In the genomic region with DNA sequence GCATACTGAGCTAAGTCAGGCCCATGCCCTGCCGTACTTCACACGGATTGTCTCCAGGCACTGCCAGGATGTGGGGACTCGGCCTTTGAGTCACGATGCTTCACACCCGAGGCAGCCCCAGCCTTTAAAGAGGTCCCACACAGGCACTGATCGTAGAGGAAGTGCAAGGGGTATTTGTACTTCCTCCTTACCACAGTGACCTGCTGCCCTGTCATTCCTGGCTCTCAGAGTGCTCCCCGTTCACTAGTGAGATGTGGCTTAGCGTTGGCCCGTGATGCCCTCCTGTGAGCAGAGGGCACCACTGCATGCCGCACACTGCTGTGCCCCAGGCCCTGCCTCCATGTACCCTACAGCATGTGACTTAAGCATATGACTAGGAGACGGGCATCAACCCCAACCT, we compare ENCODE assay signal across 12 mouse cellular contexts.
DNase-seq lines count a peak whose midpoint lies in the region; ATAC-seq and TF ChIP-seq lines count a peak whose summit lies in the region.
"Had no signal": no experiment of that assay in that cellular context is flagged by ENCODE, and none has a peak within 500 bp of the region (broad histone marks: within the 10 kb centered on the region; RNA-seq: fewer than 3 reads in every experiment).

No protein-coding gene starts in this region.

- no peaks in the 10 kb centered on the region for H3K36me3 ChIP-seq in liver, adult 2 months (ENCODE audit: control insufficient read depth, insufficient read depth, low read length)
- H3K36me3 ChIP-seq in CH12.LX (replicated peaks in 1 of 2; ENCODE audit: control insufficient read depth in 1 of 2, insufficient read depth in 1 of 2, low read length in 1 of 2), result peaks cover 0 to 41% of the 10 kb centered on the region in 2 experiments
- no peaks in the 10 kb centered on the region; the same call in 1 of the 2 replicates for H3K36me3 ChIP-seq in forebrain, postnatal 0 days (ENCODE audit: insufficient read depth)

- H3K9ac ChIP-seq in liver, adult 2 months (ENCODE audit: low read depth, low read length), result no peak overlapping the region
- H3K9ac ChIP-seq in CH12.LX (ENCODE audit: insufficient read depth, low read depth), result no peak overlapping the region
- H3K9ac ChIP-seq in forebrain, postnatal 0 days, result no peak overlapping the region
- H3K9ac ChIP-seq: limb, embryonic 13.5 days had no signal

- no peak for TF ChIP-seq POLR2A in liver, adult 2 months (IDR thresholded peaks at IDR 0.05; ENCODE audit: extremely low read depth, insufficient read depth, low read length)
- TF ChIP-seq POLR2A in CH12.LX (IDR thresholded peaks at IDR 0.05; ENCODE audit: low read depth, low read length), result no peak

- no peak for DNase-seq in liver, adult 2 months (ENCODE audit: extremely low read depth, low read depth, low spot score)
- DNase-seq in liver (no peak), CH12.LX (ENCODE audit: extremely low read depth) (no peak)
- DNase-seq in B cell, adult 2 months, result peak; percentile 41 to 47
- no peak for DNase-seq in forebrain, postnatal 0 days
- DNase-seq in layer of hippocampus, adult 9-10 months (ENCODE audit: low spot score), result no peak
- DNase-seq: cerebellum, postnatal 36 days; heart, postnatal 10 days had no signal

- 73% methylated on average over 11 of the region's 11 CpGs for WGBS in liver, adult 2 months
- 87% methylated on average over 11 of the region's 11 CpGs for WGBS in forebrain, postnatal 0 days

- H3K79me2 ChIP-seq in liver, adult 2 months (ENCODE audit: control insufficient read depth, insufficient read depth, low read length), result no peaks in the 10 kb centered on the region
- no peaks in the 10 kb centered on the region for H3K79me2 ChIP-seq in CH12.LX (replicated peaks; ENCODE audit: control insufficient read depth, extremely low read depth, insufficient read depth, poor library complexity, severe bottlenecking)

- peak; percentile 50 for TF ChIP-seq RAD21 in CH12.LX (IDR thresholded peaks at IDR 0.05; ENCODE audit: low read depth, low read length)

- H3K4me3 ChIP-seq in liver, adult 2 months (ENCODE audit: insufficient read depth, low read depth, low read length), result no peak overlapping the region
- H3K4me3 ChIP-seq in CH12.LX (replicated peaks in 1 of 3; ENCODE audit: low read depth in 2 of 3, low read length in 2 of 3, poor library complexity in 1 of 3), result no peak overlapping the region
- no peak overlapping the region for H3K4me3 ChIP-seq in forebrain, postnatal 0 days (ENCODE audit: low read depth, low read length)
- H3K4me3 ChIP-seq: limb, embryonic 13.5 days had no signal

- no peaks in the 10 kb centered on the region for H3K9me3 ChIP-seq in CH12.LX (replicated peaks; ENCODE audit: low read length)
- H3K9me3 ChIP-seq in forebrain, postnatal 0 days (ENCODE audit: low read length), result no peaks in the 10 kb centered on the region
- H3K9me3 ChIP-seq: limb, embryonic 13.5 days had no signal

- no peaks in the 10 kb centered on the region for H3K4me1 ChIP-seq in liver, adult 2 months (ENCODE audit: control insufficient read depth, insufficient read depth, low read length)
- peaks cover 32 to 75% of the 10 kb centered on the region in 2 experiments for H3K4me1 ChIP-seq in CH12.LX (ENCODE audit: control insufficient read depth in 1 of 2, insufficient read depth in 2 of 2)
- peaks cover 10% of the 10 kb centered on the region for H3K4me1 ChIP-seq in forebrain, postnatal 0 days (ENCODE audit: insufficient read depth)

- TF ChIP-seq CTCF in liver, adult 2 months (IDR thresholded peaks at IDR 0.05; ENCODE audit: low read depth, low read length), result 0 out of 2 replicates have a peak, but pooled peaks have one; percentile 23
- TF ChIP-seq CTCF in CH12.LX (conservative IDR thresholded peaks at IDR 0.05 in 1 of 2, IDR thresholded peaks at IDR 0.05 in 1 of 2; ENCODE audit: low read depth in 2 of 2, low read length in 2 of 2), result peak in 1 of 2 experiments; percentile 48; a peak in 2 of 4 replicates
- no peak for TF ChIP-seq CTCF in forebrain, postnatal 0 days (IDR thresholded peaks at IDR 0.05; ENCODE audit: low read depth)

- H3K27ac ChIP-seq in liver, adult 2 months (replicated peaks; ENCODE audit: insufficient read depth, low read depth, low read length), result no peak overlapping the region
- no peak overlapping the region for H3K27ac ChIP-seq in CH12.LX (ENCODE audit: insufficient read depth, low read depth)
- no peak overlapping the region for H3K27ac ChIP-seq in forebrain, postnatal 0 days (ENCODE audit: low read depth, low read length)
- H3K27ac ChIP-seq: limb, embryonic 13.5 days; macrophage had no signal

- H3K27me3 ChIP-seq in liver, adult 2 months (ENCODE audit: control insufficient read depth, insufficient read depth, low read length), result no peaks in the 10 kb centered on the region
- no peaks in the 10 kb centered on the region for H3K27me3 ChIP-seq in CH12.LX (replicated peaks)
- no peaks in the 10 kb centered on the region for H3K27me3 ChIP-seq in forebrain, postnatal 0 days (ENCODE audit: insufficient read depth, low read length)
- H3K27me3 ChIP-seq: limb, embryonic 13.5 days had no signal

- H3K4me2 ChIP-seq in CH12.LX (ENCODE audit: insufficient read depth, low read depth, poor library complexity, severe bottlenecking), result no peak overlapping the region
- H3K4me2 ChIP-seq in forebrain, postnatal 0 days (ENCODE audit: low read depth), result no peak overlapping the region
- H3K4me2 ChIP-seq: limb, embryonic 13.5 days had no signal

- in situ Hi-C loops in CH12.LX (cut with MboI; ENCODE audit: low pct_ligation_motif_present, low pct_unique_long_range_greater_than_20kb, low sequenced_read_pairs), result no loop called here

- dilution Hi-C loops in CH12.LX (cut with MboI; ENCODE audit: extremely low pct_ligation_motif_present, extremely low pct_unique_long_range_greater_than_20kb, low sequenced_read_pairs), result no loop called here

- peak; percentile 82 for ATAC-seq in megakaryocyte progenitor cell, adult 5-6 weeks (replicated peaks; ENCODE audit: poor library complexity)
- ATAC-seq in forebrain, postnatal 0 days, result no peak
- ATAC-seq: intestine, postnatal 0 days had no signal

- TF ChIP-seq EP300 in CH12.LX (IDR thresholded peaks at IDR 0.05; ENCODE audit: low read length), result no peak

TF ChIP-seq in CH12.LX, 34 proteins besides CTCF, POLR2A, EP300 and RAD21:
- TF ChIP-seq NRF1 (IDR thresholded peaks at IDR 0.05; ENCODE audit: low read depth, low read length) (no peak), POLR2AphosphoS2 (IDR thresholded peaks at IDR 0.05; ENCODE audit: low read depth, low read length) (no peak), MXI1 (IDR thresholded peaks at IDR 0.05; ENCODE audit: low read depth, low read length) (no peak), E2F4 (IDR thresholded peaks at IDR 0.05; ENCODE audit: insufficient replicate concordance, low read depth, low read length) (no peak), SMC3 (IDR thresholded peaks at IDR 0.05; ENCODE audit: low read depth, low read length) (peak; percentile 46)

Comparison
In these comparisons a context has a peak if more than half of its experiments do, and no peak if none do; other contexts are left out.
1. DNase-seq: peak in B cell, adult 2 months (2 of 2); none in liver, adult 2 months (single experiment), liver (single experiment), CH12.LX (single experiment), forebrain, postnatal 0 days (single experiment) and layer of hippocampus, adult 9-10 months (single experiment).